Mouse (Mus musculus) left cerebral cortex, adult 9 months (tissue): ENCODE measurements around the gene Zdhhc17.

ENCODE experiments used
- DNase-seq, 2 experiments: peaks; one replicate each; pipeline ENCODE4 v3.0.0; 2022; ENCODE audit warnings: low spot score in 2 of 2

Zdhhc17 gene

DNA sequence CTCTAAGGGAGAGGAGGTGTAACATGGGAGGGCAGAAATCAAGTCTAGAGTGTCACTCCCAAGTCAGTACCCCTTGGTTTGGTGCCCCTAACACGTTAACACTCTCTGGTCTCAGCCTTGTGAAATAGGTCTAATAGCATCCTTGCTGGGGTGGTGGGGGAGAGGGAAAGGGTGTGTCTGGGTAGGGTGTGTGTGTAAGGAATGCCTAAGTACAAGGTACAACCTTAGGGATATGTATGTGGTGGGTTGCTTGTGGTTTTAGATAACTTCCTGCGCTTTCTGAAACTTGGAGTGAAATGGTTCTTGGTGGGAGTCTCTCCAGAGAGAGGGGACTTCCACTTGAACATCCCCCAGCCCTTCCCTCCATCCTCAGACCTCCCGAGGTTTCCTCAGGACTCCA, 88.0 kb downstream of the Zdhhc17 start:
- no peak for DNase-seq

- DNase-seq: no peak
Measured at GRCm38 (mm10) chr10:110920368-110920950, 89.5 kb downstream of the Zdhhc17 start.

GRCm38 (mm10) chr10:110919531-110920343, 90.2 kb downstream of the Zdhhc17 start, which contains the start of gene Csrp2:
Csrp2 (plus strand) TSS chr10:110919789.
- DNase-seq: peak in 1 of 2 experiments; percentile 52

DNA sequence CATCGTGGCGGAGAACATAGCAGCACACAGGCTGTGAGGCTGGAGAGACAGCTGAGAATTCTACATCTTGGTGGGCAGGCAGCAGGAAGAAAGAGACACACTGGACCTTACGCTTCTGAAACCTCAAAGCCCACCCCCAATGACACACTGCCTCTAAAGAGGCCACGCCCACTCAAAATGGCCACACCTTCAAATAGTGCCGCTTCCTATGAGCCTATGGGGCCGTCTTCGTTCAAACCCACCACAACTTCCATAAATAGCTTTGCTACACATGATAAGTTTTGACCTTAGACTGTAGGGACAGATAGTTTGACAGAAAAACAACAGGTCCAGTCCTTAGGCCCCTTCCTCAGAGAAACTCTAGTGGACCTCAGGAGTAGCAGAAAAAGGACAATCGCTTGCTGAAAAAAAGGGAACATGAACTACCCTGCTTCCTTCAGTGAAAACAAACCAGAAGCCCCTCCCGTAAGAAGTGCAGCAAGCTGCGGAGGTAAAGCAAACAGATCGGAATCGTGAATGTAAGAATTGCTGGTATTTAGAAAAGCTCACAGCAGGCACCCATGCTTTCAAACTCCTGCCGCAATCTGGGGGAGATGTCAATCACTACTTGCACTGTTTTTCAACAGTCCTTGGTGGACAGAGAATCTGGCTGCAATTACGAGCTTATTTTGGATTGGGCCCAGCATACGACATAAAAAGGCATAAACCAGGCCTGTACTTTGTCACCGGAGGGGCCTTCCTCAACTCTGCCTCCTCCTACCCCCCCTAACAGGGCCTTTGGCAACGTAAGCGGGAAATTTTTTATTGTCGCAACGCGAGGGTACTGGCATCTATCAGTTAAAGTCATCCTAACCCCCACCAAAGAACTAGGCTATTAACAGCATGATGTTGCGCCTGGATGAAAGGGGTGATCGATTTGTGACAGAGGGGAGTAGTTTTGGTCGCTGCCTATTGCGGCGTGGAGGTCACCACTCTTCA, 91.2 kb downstream of the Zdhhc17 start:
- DNase-seq: no peak

DNA sequence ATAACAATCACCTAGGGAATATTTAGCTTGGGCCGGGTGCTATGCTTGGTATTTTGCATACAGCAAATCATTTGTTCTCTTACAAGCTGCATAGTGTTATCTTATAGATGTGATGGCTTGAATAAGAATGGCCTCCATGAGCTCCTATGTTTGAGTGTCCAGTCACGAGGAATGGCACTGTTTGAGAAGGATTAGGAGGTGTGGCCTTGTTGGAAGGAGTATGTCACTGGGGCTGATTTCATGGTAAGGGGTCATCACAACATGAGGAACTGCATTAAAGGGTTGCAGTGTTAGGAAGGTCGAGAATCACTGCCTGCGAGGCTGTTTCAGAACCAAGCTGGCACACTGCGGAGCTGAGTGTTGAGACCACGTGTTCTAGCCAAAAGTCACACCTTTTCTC, 92.4 kb downstream of the Zdhhc17 start:
- DNase-seq: no peak

GRCm38 (mm10) chr10:110916666-110917344, 93.1 kb downstream of the Zdhhc17 start:
- DNase-seq: no peak

DNA sequence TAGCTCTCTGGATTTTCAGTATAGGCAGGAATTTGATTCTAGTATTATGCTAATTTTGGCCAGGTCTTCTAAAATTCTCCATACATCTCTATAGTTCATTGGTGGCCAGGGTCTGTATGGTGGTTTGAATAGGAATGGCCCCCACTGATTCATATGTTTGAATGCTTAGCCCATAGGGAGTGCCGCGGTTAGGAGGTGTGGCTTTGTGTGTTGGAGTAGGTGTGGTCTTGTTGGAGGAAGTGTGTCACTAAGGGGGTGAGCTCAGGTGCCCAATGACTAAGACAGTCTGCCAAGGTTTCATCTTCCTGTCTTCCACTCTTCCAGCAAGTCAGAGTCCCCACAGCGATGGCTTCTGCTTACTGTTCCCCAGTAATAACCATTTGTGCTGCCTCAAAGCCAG, 106.1 kb downstream of the Zdhhc17 start:
- DNase-seq: no peak

DNA sequence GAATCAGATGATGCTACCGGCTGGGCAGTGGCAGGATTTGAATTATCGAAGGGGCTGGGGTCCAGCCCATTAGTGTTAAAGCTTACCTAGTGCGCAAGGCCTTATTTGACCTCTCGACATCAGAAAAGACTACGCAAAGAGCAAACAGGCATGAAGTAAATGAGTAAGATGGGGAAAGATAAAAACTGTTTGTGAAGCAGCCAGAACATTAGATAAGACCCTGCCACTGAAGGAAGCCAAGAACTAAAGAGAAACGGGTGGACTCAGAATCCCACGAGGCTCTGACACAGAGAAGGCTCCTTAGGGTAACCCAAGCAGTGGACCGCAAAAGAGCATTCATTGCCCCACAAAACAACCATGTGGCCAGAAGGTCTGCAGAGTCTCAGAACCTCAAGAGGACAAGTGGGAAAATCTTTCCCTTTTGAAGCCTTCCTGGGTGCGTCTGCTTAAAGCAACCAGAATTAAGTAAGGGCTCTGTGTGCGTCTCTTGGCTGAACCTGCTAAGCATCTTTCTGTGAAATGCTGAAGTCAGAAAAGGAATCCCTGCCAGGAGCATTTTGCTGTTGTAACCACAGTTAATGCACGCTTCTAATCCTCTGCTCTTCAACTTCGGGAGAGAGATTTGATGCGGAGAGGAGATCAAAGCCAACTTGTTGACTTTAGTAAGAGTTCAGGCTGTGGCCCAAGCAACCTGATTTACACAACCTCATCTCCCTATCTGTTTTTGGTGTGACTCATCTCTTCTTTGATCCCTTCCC, 110.0 kb downstream of the Zdhhc17 start:
- no peak for DNase-seq
